Mouse (Mus musculus) testis, postnatal 14 days (tissue): ENCODE measurements around the gene Bag3.

Source experiments
- DNase-seq: peaks from one replicate; pipeline ENCODE4 v3.0.0; 2021; ENCODE audit warnings: low spot score

The Bag3 gene

DNA sequence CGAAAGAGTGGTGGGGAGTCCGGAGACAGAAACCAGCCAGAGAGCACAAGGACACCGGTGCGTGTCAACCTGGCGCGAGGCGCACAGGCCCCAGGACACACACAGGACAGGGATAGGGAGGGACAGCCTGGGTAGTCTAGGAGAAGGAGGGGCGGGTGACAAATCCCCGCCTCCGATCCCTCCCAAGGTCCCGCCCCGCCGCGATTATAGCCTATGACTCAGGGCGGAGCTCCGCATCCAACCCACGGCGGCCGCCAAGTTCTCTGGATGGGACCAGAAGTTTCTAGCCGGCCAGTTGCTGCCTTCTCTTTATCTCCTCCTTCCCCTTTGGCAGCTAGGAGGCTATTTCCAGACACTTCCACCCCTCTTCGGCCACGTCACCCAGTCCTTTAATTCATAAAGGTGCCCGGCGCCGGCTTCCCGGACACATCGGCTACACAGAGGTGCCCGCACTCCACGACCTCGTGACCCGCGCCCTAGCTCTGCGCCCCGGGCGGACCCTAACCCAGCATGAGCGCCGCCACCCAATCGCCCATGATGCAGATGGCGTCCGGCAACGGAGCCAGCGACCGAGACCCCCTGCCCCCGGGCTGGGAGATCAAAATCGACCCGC is at the start of gene Bag3:
Bag3 (plus strand) TSS at position 268 of the 613 bp plus-strand sequence.
- DNase-seq = peak; percentile 86

DNA sequence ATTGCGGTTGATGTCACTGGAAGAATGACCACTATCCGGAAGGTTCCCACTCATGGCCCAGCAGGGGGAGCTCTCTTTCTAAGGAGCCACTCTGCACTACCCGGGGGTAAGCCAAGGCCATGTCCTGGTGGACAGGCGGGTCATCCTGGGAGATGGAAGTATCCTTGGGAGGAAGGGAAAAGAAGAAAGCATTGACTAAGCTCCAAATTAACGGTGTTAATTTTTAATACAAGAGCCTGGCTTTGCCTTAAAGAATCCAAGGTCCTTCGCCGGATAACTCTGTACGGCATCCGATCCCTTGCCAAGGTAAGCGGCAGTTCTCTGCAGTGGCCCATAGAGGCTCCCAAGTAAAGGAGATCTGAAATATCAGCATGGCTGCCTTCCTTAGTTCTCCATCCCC is 49.1 kb upstream of the Bag3 start:
- peak; percentile 52 for DNase-seq

DNA sequence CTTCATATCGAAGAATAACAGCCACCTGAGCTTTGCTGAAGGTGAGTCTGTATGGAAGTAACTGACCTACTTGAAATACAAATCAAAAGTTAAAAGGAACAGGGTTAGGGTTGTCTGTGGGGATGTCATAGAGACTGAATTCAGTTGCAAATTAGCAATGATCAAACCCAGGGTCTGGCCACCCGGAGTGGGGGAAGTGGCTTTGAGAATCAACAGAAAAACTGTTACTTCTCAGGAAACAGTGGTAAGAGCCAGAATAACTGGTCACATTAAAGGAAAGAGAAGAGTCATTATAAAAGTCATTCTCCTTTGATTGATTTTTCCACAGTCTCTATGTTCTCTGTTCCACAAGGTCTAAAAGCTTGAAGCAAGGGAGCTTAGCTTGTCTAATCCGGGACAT is 34.4 kb upstream of the Bag3 start:
- no peak for DNase-seq

DNA sequence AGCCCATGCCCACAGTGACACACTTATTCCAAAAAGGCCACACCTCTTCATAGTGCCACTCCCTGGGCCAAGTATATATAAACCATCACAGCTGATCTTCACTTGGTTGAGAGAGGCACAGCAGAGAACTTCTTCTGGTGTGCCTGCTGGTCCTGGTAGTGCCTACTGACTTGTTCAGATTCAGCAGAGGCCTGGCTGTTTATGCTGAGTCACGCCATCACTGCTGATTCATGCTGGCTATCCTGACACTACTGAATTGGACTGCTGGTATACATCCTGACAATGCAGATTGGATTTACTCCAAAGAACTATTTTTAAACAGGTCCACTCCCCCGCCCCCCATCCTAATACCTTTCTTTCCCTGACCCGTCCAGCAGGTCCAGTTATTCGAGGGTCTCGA is 28.9 kb upstream of the Bag3 start:
- DNase-seq = no peak

DNA sequence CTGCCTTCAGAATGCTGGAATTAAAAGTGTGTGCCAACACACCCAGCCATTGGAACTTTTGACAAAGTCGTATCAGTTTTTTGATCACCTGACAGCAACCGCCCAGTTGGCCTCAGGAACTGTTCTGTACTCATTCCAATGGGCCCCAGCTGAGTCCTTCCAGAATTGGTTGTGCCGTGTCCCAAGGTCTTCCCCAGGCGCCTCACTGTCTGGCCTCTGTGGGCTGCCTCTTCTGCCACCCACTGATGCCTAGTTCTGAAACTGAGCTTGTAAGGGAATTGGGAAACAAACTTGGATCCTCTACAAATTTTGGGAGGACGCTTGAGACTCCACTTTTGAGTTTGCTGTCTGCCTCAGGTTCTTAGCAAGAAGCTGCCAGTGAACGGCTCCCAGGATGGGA is 23.6 kb upstream of the Bag3 start:
- DNase-seq = no peak

DNA sequence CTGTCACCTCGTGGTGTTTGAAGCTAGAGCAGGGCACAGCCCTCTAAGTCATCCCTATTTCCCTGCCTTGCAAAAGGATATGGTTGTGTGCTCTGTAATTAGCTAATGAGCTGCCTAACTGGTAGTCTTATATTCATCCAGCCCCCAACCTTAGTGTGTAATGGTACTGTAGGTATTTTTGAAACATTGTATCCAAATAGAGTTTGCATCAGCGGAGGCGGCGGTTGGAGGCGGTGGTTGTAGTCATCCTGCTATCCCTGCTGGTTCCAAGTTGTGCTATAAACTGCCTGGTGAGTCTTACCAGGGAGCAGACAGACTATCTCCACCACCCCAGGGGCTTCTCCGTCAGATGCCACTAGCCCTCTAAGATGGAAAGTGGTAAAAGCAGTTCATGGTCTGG is 19.3 kb upstream of the Bag3 start:
- DNase-seq = no peak

DNA sequence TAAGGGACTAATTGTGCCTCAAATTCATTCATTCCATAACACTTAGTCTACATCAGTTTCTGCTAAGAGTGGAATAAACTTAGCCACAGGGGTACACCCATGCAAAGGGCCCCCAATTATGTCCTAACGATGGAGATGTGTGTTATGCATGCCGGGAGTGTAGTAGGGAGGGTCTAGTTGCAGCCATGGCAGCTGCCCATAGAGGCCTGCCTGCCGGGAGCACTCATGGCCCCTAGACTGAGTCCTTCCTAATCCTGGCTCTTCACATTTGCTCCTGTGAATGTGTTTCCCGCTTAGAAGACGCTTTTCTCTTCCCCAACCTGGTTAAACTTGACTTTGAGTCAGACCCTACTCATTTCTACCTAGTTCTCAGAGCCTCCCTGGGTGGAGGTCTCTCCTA is 11.5 kb upstream of the Bag3 start:
- DNase-seq = no peak

DNA sequence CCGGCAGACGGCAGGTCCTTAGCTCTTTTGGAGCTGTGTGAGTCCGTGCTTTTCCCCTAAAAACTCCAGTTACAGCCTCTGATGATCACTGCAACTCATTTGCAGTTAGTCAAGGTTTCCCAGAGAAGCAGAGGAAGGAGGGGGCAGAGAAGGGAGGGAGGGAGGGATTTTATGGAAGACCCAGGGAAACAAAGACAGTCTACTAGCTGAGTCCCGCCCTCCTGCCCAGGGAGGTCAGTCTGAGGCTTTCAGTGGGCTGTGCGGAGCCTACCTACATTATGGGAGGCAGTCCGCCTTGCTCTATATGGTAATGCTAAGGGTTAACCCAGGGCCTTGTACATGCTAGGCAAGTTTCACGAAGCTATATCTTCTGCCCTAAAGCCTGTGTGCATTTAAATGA is 9.9 kb upstream of the Bag3 start:
- no peak for DNase-seq

DNA sequence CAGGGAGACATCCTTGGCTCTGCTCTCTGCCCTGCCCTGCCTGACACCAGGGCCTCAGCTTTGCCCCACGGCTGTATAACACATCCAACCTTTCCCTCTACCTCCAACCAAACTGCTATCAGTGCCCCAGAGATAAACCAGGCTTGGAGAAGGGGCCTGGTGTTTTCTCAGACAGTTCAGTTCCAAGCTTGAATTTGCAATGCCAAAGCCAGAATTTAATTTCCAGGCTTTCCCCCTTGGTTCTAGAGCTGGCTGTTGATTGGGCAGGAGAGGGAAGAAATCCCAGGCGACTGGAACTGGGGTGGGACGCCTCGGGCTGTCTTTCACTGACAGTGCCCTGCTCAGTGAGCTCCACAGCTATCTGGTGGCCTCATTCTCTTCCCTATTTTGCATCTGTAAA is 9.1 kb upstream of the Bag3 start:
- no peak for DNase-seq

DNA sequence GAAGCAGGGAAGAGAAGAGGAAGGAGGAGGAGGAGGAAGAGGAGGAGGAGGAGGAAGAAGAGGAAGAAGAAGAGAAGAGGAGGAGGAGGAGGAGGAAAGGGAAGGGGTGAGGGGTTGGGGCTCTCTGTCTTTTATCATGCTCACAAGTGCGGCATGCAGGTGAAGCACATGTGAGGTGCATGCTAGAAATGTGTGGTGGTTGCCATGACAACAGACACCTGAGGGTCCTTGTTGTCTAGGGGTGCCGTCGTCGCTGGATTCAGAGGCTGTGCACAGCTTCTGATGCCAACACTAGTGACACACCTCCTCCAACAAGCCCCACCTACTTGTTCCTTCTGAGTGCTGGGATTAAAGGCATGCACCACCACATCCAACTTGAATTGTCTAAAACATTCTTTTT is 7.1 kb upstream of the Bag3 start:
- no peak for DNase-seq

DNA sequence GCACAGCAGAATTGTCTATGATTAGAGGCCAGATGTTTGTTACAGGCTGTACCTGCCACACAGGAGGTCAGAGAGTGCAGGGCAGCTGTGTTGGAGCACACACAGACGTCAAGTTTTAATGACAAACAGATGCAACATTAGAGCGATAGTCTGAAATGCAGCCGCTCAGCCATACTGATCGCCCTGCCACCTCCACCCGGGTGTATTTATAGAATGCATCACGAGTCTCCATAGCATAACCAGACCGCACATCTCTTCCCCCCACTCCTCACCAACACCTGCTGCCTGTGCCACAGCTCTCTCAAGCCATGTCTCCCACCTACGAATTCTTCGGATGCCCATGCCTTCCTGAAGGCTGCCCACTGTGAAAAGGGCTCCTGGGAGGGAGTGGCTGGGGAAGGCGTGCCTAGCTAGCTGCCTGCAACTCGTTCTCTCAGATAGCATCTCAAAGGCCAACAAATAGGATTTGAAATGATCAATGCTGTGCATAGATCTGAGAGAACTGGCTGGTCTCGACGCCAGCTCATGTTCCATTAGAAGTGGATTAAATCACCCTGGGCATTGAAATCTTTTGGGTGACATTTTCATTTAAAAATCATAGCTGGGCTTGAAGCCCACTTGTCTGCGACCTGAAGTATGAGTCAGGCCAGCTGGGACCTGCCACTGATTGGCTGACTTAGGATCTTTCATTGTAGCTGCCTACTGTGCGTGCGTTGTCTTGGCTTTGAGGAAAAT is 3.9 kb upstream of the Bag3 start:
- DNase-seq = no peak

DNA sequence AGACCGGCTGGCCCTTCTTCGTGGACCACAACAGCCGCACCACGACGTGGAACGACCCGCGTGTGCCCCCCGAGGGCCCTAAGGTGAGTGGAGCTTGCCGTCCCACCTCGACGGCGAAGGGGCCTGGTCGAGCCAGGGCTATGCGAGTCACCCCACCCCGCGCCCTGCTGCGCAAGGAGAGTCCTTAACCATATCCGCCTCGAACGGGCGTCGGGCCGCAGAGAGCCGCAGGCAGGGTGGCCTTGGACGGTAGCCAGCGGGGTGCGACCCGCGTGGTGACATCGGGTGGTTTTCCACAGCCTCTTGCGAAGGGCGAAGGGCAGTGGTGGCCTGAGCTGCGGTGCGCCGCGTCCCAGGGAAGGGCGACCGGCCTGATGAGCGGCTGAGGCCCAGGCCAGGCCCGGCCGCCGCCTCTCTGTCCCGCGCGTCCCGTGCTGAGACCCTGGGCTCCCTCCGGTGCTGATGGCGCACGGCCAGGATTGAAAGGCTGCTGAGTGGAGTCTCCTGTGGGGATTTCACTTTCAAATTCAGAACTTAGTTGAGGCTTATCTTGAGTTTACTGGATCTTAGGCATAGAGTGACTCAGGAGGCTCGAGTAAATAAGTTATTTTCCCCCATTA is 656 bp downstream of the Bag3 start:
- DNase-seq = peak; percentile 57

DNA sequence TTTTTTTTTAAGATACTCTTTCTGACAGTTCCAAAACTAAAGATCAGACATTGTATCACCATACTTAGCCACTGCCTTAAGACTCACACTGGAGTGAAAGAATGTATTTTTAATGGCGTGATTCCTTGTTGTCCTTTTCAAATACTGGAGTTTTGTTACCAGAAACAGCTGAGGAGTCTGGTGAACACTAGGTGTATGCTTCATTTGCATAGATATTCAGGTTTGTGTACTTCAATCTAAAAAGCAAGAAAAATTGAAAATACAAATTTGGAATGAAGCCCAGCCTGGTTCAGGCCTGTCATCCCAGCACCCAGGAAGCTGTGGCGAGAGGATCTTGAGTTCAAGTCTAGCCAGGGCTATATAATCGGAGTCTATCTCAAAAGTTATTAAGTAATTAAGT is 1.2 kb downstream of the Bag3 start:
- DNase-seq = no peak

DNA sequence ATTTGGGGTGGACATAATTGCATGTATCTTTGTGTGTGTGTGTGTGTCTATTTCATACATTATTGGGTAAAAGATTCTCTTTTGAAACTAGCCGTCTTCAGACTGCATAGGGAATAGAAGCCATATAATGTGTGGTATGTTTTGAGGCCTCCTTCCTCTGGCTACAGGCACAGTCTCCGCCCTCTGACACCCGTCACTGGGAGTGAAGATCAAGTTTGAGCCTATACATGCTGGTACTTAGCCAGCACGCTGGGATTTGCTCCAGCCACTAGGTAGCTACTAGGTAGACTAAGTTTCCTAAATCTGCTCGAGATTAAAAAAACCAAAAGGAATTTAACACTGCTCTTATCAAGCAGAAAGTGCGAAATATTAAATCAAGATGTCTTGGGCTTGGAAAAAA is 3.2 kb downstream of the Bag3 start:
- DNase-seq = no peak

DNA sequence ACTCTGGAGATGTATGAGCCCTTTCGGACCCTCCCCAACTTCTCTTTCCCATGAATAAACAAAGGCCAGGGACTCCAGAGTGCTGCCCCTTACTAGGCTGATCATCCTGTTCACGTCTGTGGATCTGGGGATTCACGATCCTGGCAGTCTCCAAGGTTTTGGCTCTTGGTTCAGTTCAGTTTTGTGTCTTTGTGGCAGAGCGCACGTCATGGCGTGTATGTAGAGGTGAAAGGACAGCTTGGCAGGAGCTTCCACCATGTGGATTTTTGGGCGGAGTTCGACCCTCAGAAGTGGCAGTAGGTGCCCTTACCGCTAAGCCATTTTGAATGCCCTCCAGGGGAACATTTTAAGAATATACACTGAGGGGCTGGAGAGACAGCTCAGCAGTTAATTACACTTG is 5.2 kb downstream of the Bag3 start:
- DNase-seq = no peak

DNA sequence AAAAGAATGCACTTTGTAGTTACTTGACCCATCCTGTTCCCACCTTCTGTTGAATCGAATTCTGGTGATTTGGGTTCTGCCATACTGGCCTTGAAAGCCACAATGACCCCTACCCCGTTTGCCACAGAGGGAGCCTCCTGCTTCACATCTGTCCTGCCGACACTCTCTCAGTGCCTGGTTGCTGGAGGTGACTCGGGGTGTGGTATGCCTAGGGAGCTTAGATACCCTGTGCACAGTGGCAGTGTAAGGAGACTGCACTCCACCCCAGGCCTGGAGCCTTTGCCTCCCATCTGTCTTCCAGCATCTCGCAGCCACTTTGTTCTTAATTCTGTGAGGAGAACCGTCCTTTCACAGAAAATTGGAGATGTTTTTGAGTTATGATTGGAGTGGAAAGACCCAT is 5.7 kb downstream of the Bag3 start:
- no peak for DNase-seq

DNA sequence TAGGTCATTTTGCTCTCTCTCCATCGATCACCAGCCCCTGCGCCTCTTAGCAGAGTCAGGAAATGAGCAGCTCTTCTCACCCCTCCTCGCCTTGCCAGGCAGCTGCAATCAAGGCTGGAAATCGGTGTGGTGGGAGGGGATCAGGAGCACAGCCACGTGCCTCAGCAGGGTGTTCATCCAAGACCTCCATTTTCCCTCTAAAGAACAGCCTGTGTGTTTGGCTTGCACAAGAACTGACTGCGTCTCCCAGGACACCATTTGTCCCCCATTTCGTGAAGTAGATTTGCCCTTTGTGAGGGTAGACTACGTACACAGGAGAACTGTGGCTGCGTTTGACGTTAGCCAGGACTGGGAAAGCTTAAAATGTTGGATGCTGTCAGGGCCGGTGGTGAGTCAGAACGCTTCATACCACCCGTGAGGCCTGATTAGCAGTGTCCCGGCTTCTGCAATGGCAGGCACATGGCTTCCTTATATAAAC is 6.2 kb downstream of the Bag3 start:
- peak; percentile 35 for DNase-seq

DNA sequence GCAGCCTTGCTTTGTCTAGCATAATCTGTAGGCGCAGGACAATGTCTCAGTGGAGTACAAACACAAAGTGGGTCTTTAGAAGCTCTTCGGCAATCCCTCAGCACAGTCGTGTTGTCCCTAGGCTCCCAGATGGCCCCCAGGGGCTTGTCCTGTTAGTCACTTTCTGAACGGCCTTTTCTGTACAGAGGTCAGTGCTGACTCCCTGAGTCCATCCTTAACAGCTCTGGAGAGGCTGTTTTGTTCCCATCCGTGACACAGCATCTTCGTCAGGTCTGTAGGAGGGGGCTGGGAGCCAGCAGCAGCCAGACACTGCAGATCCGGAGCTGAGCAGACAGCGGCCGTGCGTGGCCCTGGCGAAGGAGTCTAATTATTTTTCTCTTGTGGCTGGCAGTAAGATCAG is 7.6 kb downstream of the Bag3 start:
- DNase-seq = peak; percentile 21

DNA sequence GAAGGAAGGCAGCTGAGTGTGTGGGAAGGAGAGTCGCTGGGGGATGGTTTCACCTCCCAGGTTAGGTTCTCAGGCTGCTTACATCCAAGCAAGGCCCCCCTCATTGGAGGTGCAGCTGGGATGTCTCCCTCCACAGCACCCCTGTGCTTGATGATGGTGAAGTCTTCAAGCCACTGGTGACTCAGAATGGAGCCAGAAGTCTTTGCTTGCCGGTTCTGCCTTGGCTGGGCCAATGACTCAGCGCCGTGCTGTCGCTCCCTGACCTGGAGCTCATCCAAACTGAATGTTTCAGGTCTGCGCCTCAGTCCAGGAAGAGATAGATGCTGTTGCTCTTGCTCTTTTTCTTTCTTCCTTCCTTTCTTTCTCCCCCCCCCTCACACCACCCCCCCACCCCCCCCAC is 8.5 kb downstream of the Bag3 start:
- no peak for DNase-seq

DNA sequence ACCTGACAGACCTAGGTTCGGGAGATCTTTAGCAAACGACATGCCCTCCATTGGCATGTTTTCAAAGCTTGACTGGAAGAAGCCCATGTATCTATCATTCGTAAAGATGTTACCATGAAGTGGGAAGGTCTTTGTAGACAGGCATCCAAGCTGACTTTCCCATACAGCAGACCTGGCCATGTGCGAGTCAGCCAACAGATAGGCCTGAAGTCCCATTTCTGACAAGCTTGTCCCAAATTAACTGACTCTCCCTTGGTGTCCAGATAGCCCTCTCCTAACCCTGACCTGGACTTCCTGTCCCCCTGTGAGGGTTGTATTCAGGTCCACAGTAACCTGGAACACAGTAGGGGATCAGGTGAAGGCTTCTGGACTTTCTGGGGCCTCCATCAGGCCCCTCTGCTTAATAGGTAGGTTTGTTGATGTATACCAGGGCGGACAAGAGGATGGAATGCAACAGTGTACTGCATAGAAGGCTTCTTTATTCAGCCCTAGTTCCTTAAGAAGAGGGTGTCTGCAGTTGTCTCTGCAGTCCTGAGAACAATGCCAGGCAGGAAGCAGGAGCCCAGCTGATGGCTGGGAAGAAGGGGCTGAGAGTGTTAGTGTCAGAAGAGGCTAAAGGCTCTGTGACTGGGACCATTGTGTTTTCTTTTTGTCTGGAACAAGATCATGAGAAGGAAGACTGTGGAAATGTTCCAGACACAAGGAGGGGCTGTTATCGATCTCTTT is 9.2 kb downstream of the Bag3 start:
- DNase-seq = no peak

DNA sequence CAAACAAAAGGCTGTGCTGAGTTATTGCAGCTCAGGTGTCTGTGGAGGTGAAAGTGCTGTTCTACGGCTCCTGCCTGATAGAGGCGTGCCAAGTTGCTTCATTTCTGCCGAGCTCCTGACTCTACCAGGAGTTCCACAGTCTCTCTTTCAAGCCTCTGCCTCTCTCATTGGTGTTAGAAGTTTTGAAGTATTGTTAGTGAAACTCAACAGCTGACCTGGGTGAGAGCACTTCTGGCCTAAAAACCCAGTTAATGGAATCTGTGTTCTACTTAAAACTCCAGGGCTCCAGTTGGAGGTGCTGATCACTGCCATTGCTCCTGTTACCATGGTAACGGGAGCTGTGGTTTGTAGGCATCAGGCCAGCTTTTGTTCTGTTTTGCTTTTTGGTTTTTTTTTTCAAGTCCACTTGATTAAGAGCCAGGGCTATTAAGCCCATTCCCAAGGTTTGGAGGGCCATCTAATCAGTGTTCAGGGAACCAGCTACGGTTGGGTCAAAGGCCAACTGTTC is 11.6 kb downstream of the Bag3 start:
- no peak for DNase-seq

DNA sequence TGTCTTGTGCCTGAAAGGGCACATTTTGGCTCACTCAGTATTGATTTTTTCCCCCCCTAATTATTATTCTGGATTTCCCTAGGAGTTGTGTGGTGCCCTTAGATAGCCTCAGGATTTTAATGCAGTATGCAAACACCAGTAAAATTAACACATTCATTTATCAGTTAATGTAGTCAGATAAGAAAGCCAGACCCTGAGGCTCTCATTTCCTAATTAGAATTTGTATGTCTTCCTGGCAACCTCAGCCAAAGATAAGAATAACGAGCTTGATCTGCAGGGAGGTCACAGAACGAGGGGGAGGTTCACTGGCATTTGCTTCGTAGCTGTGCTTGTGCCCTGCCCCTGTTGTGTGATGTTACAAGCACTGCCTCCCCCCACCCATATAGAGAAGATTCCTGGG is 12.7 kb downstream of the Bag3 start:
- no peak for DNase-seq

DNA sequence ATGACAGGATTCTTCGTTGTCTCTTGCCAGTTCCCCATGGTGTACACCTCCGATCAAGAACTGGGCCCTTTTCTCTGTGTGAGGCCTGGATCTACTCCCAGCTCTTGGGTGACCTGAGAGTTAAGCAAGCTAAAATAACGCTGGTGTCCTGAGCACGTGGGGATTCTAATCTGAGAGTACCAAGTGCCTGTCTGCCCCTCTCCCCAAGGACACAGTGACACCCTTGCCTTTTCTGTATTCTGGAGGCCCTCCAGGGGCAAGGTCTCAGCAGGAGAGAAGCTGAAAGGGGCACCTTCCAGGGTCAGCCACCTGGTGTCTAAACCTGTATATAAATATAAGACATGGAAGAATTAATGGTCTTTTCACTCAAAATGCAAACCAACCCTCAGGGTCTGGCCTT is 14.3 kb downstream of the Bag3 start:
- no peak for DNase-seq
